Mouse (Mus musculus) adrenal gland, postnatal 25 days (tissue): ENCODE data around the gene Lyst. TPM values are rescaled to one million over a fixed set of nuclear protein-coding genes. Genes with fewer than 3 reads are reported as not detected.

Experiments
- total RNA-seq: library from RNA; stranded (reverse); gene quantifications from 2 replicates; pipeline ENCODE4 v1.2.3, GENCODE M21; 2021

The Lyst gene
- total RNA-seq, 1 experiment from 2014 or later: 41.5 TPM

Other genes starting within 250 kb of the Lyst start
- 32.2 and 36.4 TPM in 2 replicates for gene Gpr137b, start 196.4 kb upstream of the Lyst start, total RNA-seq
- gene Nid1, start 152.8 kb upstream of the Lyst start, total RNA-seq: 73.5 and 77.4 TPM in 2 replicates
- 8.7 and 12.1 TPM in 2 replicates for gene Gng4, start 193.7 kb downstream of the Lyst start, total RNA-seq